Mouse (Mus musculus): ENCODE measurements around the gene Gpsm3. TPM values are rescaled to one million over a fixed set of nuclear protein-coding genes. Genes with fewer than 3 reads are reported as not detected.
A peak's percentile ranks its signal among the peaks of the same experiment; 100 is the strongest.

The Gpsm3 gene
- total and polyA plus RNA-seq, 2 experiments from 2014 or later, result 0.53 to 6.0 TPM

DNA sequence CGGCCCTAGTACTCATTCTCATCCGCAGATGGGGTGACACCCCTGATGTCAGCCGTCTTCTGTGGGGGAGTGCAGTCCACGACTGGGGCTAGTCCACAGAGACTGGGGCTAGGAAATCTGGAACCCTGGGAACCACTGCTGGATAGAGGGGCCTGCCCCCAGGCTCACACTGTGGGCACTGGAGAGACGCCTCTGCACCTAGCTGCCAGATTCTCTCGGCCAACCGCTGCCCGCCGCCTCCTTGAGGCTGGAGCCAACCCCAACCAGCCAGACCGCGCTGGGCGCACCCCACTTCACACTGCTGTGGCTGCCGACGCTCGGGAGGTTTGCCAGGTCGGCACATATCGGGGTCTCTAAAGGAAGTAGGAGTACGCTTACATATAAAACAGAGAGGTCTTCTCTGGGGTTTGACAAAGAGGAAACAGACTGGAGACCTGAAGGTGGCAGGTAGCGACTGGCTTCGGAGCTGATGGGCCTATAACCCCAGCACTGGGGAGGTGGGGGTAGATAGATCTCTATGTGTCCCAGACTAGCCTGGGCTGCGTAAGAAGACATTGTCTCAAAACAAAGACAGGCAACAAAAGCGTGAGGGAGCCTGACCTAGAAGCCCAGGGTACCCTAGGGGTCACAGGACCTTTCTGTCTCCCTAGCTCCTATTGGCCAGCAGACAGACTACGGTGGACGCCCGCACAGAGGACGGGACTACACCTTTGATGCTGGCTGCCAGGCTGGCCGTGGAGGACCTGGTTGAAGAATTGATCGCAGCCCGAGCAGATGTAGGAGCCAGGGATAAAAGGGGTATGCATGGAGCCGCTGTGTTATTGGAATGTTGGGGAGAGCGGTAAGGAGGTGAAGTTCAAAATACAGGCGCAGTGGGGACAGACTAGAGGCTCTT, 3.5 kb upstream of the Gpsm3 start:
- WGBS, result 32% methylated on average over 32 of the region's 32 CpGs
- Histone ChIP-seq H3K9me3 (replicated peaks; ENCODE audit: control insufficient read depth, low read length) (no peaks in the 10 kb centered on the region), H3K27me3 (ENCODE audit: control insufficient read depth, insufficient read depth, low read length) (no peaks in the 10 kb centered on the region), H3K4me1 (ENCODE audit: control insufficient read depth, insufficient read depth) (peaks cover 20% of the 10 kb centered on the region), H3K27ac (ENCODE audit: low read depth) (peak overlapping the region; percentile 88), H3K36me3 (replicated peaks; ENCODE audit: control insufficient read depth, insufficient read depth, low read length) (no peaks in the 10 kb centered on the region), H3K4me3 (ENCODE audit: low read depth, low read length) (peak overlapping the region; percentile 63), H3K9ac (replicated peaks; ENCODE audit: low read depth, low read length) (no peak overlapping the region), H3K4me2 (ENCODE audit: low read depth, low read length) (peak overlapping the region; percentile 79)
- no peak for TF ChIP-seq CTCF (IDR thresholded peaks at IDR 0.05; ENCODE audit: low read depth)
- no peak for TF ChIP-seq EP300 (IDR thresholded peaks at IDR 0.05; ENCODE audit: low read depth)
- DNase-seq (ENCODE audit: low spot score), result no peak
- no peak for ATAC-seq (ENCODE audit: insufficient read depth, low read depth)

DNA sequence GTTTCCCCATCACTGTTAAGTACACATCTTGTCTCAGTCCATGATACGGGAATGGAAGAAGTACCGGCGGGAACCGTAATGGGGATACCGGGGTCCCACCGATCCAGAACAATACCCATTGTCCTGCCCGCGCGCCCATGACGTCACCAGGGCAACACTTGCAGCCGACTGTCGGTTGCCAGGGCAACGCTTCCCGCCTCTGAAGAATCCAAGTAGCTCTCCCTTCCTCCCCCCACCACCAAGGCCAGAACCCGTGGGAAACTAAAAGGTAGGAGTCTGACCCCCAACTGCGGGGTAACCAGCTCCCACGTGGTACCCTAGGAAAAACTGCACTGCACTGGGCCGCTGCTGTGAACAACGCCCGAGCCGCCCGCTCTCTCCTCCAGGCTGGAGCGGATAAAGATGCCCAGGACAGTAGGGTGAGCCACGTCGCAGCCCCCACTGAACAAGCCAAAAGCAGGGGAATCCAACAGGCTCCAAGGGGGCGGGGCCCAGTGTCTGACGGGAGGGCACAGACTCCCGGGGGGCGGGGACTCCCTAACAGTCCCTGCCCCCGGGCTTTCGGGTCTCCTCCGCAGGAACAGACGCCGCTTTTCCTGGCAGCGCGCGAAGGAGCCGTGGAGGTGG, 2.7 kb upstream of the Gpsm3 start:
- peak overlapping the region; percentile 63 for H3K4me3 ChIP-seq (ENCODE audit: low read depth, low read length)
- peak overlapping the region; percentile 79 for H3K4me2 ChIP-seq (ENCODE audit: low read depth, low read length)
- no peaks in the 10 kb centered on the region for H3K36me3 ChIP-seq (replicated peaks; ENCODE audit: control insufficient read depth, insufficient read depth, low read length)
- no peaks in the 10 kb centered on the region for H3K9me3 ChIP-seq (replicated peaks; ENCODE audit: control insufficient read depth, low read length)
- DNase-seq (ENCODE audit: low spot score) (peak; percentile 81), ATAC-seq (ENCODE audit: insufficient read depth, low read depth) (peak; percentile 73)
- peak overlapping the region; percentile 83 for H3K9ac ChIP-seq (replicated peaks; ENCODE audit: low read depth, low read length)
- peak overlapping the region; percentile 88 for H3K27ac ChIP-seq (ENCODE audit: low read depth)
- no peak for TF ChIP-seq EP300 (IDR thresholded peaks at IDR 0.05; ENCODE audit: low read depth)
- no peak for TF ChIP-seq CTCF (IDR thresholded peaks at IDR 0.05; ENCODE audit: low read depth)
- H3K4me1 ChIP-seq (ENCODE audit: control insufficient read depth, insufficient read depth), result peaks cover 25% of the 10 kb centered on the region
- no peaks in the 10 kb centered on the region for H3K27me3 ChIP-seq (ENCODE audit: control insufficient read depth, insufficient read depth, low read length)
- WGBS, result under 1% methylated on average over 36 of the region's 38 CpGs

DNA sequence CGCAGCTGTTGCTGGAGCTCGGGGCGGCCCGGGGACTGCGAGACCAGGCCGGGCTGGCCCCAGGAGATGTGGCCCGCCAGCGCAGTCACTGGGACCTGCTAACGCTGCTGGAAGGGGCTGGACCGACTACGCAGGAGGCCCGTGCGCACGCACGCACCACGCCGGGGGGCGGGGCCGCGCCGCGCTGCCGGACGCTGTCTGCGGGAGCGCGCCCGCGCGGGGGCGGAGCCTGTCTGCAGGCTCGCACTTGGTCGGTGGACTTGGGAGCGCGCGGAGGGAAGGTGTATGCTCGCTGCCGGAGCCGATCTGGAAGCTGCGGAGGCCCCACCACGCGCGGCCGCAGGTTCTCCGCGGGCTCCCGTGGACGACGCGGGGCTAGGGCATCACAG, 2.2 kb upstream of the Gpsm3 start:
- Histone ChIP-seq H3K27me3 (ENCODE audit: control insufficient read depth, insufficient read depth, low read length) (no peaks in the 10 kb centered on the region), H3K4me2 (ENCODE audit: low read depth, low read length) (peak overlapping the region; percentile 79), H3K27ac (ENCODE audit: low read depth) (peak overlapping the region; percentile 88), H3K4me3 (ENCODE audit: low read depth, low read length) (peak overlapping the region; percentile 63), H3K4me1 (ENCODE audit: control insufficient read depth, insufficient read depth) (peaks cover 25% of the 10 kb centered on the region), H3K36me3 (replicated peaks; ENCODE audit: control insufficient read depth, insufficient read depth, low read length) (no peaks in the 10 kb centered on the region), H3K9me3 (replicated peaks; ENCODE audit: control insufficient read depth, low read length) (no peaks in the 10 kb centered on the region), H3K9ac (replicated peaks; ENCODE audit: low read depth, low read length) (peak overlapping the region; percentile 83)
- no peak for TF ChIP-seq EP300 (IDR thresholded peaks at IDR 0.05; ENCODE audit: low read depth)
- DNase-seq (ENCODE audit: low spot score) (peak; percentile 85), ATAC-seq (ENCODE audit: insufficient read depth, low read depth) (peak; percentile 86)
- under 1% methylated on average over 50 of the region's 50 CpGs for WGBS

GRCm38 (mm10) chr17:34587814-34588213, 1.8 kb upstream of the Gpsm3 start:
- Histone ChIP-seq H3K4me3 (ENCODE audit: low read depth, low read length) (peak overlapping the region; percentile 63), H3K9ac (replicated peaks; ENCODE audit: low read depth, low read length) (peak overlapping the region; percentile 83), H3K4me1 (ENCODE audit: control insufficient read depth, insufficient read depth) (peaks cover 25% of the 10 kb centered on the region), H3K27me3 (ENCODE audit: control insufficient read depth, insufficient read depth, low read length) (no peaks in the 10 kb centered on the region), H3K9me3 (replicated peaks; ENCODE audit: control insufficient read depth, low read length) (no peaks in the 10 kb centered on the region), H3K36me3 (replicated peaks; ENCODE audit: control insufficient read depth, insufficient read depth, low read length) (no peaks in the 10 kb centered on the region), H3K27ac (ENCODE audit: low read depth) (peak overlapping the region; percentile 88), H3K4me2 (ENCODE audit: low read depth, low read length) (peak overlapping the region; percentile 79)
- no peak for DNase-seq (ENCODE audit: low spot score)
- TF ChIP-seq CTCF (IDR thresholded peaks at IDR 0.05; ENCODE audit: low read depth), result no peak
- TF ChIP-seq EP300 (IDR thresholded peaks at IDR 0.05; ENCODE audit: low read depth), result 0 out of 2 replicates have a peak, but pooled peaks have one; percentile 35
- WGBS, result under 1% methylated on average over 19 of the region's 19 CpGs
- no peak for ATAC-seq (ENCODE audit: insufficient read depth, low read depth)

- DNase-seq (ENCODE audit: low spot score) (no peak), ATAC-seq (ENCODE audit: insufficient read depth, low read depth) (no peak)
- no peak overlapping the region for H3K9ac ChIP-seq (replicated peaks; ENCODE audit: low read depth, low read length)
- peaks cover 28% of the 10 kb centered on the region for H3K4me1 ChIP-seq (ENCODE audit: control insufficient read depth, insufficient read depth)
- no peak overlapping the region for H3K4me3 ChIP-seq (ENCODE audit: low read depth, low read length)
- WGBS, result 70% methylated on average over 3 of the region's 3 CpGs
- peak overlapping the region; percentile 79; the same call in 1 of the 2 replicates for H3K4me2 ChIP-seq (ENCODE audit: low read depth, low read length)
- TF ChIP-seq EP300 (IDR thresholded peaks at IDR 0.05; ENCODE audit: low read depth) (no peak), CTCF (IDR thresholded peaks at IDR 0.05; ENCODE audit: low read depth) (no peak)
- H3K27ac ChIP-seq (ENCODE audit: low read depth), result peak overlapping the region; percentile 93; the same call in 1 of the 2 replicates
- H3K9me3 ChIP-seq (replicated peaks; ENCODE audit: control insufficient read depth, low read length), result no peaks in the 10 kb centered on the region
- H3K36me3 ChIP-seq (replicated peaks; ENCODE audit: control insufficient read depth, insufficient read depth, low read length), result no peaks in the 10 kb centered on the region
- no peaks in the 10 kb centered on the region for H3K27me3 ChIP-seq (ENCODE audit: control insufficient read depth, insufficient read depth, low read length)
These were observed 839 bp upstream of the Gpsm3 start for GRCm38 (mm10) chr17:34588767-34589166.

Data from heart, postnatal 0 days (tissue).